Mouse (Mus musculus) kidney, adult 18-20 months (tissue): ENCODE measurements around the gene Esrra.
A peak's percentile ranks its signal among the peaks of the same experiment; 100 is the strongest.

Source experiments
- DNase-seq: peaks from one replicate; pipeline ENCODE4 v3.0.0; 2021

Esrra gene

DNA sequence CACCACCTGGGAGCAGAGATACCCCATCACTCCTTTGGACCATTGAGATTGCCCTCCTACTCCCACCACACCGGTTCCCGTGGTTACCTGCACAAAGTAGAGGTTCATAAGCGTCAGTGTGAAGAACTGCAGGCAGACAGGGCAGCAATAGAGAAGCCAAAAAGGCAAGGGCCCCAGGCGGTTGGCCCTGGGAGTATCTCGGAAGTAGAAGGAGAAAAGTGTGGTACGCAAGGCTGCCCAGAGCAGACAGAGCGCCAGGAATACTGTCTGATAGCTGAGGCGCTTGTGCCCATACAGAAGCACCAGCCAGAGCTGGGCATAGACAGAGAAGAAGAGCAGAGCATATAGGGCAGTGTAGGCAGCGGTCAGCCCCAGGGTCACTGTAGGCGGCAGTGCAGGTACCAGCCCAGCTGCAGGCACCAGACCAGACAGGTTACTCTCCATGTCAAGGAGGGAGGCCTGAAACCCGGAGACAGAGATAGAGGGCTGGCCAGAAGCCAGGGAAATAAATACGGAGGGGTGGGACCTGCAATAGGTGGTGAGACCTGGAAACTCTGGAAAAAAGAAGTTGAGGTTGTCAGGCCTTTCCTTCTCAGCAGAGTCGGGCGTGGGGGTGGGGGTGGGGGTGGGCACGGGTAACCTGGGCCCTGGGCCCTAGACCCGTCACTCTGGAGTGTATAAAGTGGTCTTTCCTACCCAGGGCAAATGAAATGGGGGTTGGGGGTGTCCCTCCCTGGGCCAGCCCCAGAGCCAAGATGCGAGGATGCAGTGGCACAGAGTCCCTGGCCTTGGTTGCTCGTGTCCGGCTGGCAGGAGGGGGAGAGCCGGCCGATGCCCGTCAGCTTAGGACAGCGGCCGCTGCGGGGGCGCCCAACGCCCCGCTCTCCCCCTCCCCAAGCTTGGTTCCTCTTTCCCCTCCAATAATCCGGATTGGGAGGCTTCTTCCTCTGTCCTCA lies 19.1 kb upstream of the Esrra start:
- DNase-seq: no peak

DNA sequence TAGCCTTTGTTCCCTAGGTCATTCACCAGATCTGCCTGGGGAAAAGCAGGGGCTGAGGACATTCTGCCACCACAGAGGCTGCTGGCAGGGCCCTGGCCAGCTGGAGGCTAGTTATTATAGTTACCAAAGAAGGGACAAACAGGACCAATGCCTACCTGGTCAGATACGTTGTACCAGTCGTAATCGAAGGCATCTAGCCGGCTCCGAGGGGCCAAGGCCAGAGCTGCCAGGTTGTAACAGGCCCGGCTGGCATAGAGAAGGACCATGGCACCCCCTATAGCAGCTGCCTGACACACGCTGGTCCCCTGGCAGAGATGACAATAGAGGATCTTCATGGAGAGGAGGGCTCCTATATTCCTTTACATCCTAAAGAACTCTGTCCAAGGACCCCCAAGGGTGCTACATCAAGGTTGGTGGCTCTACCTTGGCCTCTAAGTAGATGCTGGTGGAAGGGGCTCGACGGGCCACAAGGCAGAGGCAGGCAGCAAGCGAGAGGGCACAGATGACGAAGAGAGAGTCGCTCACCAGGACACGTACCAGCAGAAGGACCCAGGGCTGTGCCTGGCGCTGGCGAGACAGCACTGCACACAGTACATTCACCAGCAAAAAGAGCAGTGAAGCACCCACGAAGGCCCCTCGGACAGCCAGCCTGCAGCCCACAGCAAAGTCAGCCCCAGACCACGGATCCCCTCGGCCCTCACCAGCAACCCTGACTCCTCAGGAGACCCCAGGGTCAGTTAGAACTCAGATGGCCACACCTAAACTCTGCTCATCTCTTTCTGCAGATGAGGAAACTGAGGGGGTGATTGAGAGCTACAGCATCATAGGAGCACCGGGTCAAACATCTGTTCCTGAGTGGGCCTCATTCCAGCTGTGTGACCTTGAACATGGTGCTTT lies 17.7 kb upstream of the Esrra start:
- DNase-seq: no peak

DNA sequence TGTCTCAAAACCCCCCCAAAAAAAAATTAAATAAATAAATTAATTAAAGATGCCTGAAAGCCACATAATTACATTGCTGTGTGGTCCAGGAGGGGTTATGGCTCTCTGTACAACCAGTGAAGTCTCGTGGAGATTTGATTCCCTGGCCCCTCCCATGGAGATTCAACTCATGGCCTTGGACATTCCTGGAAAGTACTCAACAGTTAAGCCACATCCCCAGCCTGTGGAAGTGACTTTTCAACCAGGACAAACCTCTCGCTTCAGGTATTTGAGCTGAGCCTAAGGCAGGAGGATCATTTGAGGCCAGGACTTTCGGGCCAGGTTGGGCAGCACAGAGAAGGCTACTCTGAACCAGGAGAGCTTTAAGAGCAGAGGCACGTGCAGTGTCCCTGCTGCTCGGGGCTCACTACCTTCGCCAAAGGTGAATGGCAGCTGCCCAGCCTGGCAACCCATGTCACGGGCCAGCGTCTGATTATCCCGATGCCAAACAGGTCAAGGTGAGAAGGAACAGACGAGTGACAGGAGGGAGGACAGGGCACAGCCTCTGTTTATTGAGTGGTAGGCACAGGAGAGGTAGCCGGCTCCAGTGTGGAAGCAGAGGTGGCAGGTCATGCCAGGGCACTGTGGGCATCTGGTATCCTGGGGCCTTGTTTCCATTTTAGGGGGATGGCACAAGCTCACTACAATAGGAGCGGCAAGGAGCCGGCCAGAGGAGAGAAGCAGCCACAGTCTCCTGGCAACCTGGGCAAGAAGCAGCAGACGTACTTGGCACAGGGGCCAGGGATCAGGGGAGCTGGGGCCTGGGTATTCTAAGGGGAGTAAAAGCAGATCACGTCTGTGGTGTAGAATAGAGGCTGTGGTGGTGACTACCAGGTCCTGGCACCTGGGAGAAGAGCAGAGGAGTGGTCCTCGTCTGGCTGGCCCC lies 16.2 kb upstream of the Esrra start:
- DNase-seq: no peak

GRCm38 (mm10) chr19:6936299-6936698 lies 14.7 kb upstream of the Esrra start:
- no peak for DNase-seq

DNA sequence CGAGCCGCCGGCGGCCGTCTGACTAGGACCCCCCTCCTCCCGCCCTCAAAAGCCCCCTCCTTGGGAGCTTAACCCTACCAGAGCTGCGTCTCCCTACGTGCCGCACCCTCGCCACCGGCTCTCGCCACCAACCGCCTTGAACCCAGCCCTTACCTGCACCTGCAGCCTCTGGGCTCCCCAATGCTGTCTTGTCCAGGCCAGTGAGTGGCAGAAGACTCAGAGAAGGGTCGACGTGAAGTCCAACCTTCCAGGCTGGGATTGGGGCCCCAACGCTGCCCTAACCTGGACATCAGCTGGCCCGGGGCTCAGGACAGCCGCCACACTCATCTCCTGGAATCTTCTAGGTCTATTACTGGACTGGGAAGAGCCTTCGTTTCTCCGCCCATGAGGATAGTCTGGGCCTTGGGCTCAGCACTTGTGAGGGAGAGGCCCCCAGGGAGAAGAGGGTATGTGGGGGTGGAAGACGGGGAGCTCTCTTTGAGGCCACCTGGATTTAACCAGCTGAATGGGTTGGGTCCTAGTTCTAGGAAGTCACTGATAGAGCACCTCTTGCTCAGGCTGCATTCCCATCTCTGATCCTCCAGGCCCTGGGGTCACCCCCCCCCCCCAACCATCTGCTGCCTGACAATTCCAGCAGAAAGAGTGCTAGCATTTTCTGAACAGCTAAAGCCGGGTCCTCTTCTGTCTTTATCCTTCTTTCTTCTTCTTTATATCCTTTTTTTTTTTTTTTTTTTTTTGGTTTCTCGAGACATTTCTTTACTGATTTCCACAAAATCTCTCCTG lies 12.8 kb upstream of the Esrra start, which contains the start of gene Kcnk4:
TSS of gene Kcnk4 (minus strand) at position 321 of the 783 bp plus-strand sequence.
- no peak for DNase-seq

- DNase-seq: peak; percentile 44
These were observed 12.0 kb upstream of the Esrra start for GRCm38 (mm10) chr19:6933436-6934194.

GRCm38 (mm10) chr19:6933102-6933435 lies 11.5 kb upstream of the Esrra start:
- no peak for DNase-seq

- no peak for DNase-seq
These were observed 10.4 kb upstream of the Esrra start for GRCm38 (mm10) chr19:6932018-6932417.

GRCm38 (mm10) chr19:6931002-6931401 lies 9.4 kb upstream of the Esrra start:
- no peak for DNase-seq

DNA sequence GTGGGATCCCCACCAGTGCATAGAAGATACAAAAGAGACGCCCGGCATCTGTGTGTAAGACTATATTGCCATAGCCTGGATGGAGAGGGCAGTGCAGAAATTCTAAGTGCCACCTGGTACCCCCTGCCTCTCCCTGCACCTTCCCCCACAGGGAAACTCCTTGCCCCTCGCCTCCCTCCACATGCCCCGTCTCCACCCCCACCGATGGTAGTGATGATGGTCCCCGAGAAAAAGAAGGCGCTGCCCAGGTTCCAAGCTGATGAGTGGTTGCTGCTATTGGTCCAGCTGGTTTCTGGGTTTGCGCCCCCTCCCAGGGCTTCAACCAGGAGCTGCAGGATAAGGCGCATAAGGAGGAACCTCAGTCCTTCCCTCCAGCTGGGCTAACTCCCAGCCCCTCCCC lies 6.5 kb upstream of the Esrra start:
- no peak for DNase-seq

DNA sequence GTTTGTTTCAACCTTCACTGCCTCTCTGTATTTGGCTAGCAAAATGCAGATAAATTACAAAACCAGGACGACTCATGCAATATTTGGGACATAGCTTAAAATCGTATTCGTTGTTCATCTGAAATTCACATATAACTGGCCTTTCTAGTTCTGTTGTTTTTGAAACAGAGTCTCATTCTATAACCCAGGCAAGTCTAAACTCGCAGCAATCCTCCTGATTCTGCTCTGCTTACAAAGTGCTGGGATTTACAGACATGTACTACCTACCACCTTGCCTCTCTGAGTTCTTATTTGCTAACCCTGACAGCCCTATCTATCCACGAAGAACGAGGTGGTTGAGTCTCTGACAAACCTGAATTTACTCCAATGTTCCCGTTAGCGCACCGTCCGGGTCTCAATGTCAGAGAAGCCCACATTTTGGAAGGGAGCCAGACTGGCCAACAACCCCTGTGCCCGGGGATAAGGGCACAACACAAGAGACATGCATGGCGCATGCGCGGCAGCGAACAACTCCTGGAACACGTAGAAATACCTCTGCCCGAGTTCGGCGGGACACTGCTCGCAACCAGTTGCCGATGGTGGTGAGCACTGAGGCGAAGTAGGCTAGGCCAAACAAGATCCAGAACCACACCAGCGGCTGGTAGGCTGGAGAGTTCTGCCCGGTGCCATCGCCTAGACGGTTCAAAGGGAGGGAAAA lies 5.1 kb upstream of the Esrra start:
- DNase-seq: peak; percentile 63

DNA sequence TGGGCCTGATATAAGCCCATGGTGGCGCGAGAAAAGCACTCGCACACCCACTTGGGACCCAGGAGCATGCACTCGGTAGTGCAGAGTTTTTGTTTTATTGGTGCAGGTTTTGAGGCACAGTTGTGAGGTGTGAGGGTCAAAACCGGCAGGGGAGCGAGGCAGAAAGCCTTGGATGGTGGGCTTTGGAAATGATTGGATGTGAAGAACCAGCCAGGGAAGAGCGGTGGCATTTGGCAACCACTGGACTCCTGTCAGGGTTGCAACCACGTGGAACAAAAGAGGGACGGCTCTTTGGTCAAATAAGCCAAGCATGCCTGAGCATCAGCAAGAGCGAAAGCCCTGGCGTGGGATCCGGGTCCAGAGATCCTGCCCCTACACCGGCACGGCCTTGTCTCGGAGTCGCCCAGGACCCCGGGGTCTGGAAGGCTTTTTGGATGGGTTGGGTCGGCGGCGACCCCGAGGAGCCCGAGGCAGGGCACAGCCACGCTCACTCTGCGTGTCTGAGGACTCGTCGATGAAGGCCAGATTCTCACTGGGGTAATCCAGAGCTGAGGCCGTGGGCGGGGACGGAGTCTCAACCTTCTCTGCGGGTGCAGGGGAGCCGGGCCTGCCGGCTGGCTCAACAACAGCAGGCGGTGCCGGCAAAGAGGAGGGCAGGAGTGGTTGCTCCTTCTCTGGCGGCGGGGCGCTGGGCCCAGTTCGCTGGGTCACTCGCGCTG lies 4.2 kb upstream of the Esrra start:
- no peak for DNase-seq

DNA sequence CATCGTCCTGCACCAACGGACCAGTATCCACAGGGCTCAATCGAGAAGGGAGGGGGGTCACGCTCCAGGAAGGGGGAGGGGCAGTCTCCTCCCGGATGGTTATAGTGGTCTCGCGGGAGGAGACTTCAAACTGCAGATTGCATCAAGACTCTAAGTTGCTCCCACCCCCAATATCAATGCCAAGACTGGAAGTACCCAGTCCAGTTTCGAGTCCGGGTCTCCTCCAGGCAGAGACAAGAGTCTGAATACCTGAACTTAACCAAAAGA lies 3.6 kb upstream of the Esrra start, which contains the start of gene Catsperz:
TSS of gene Catsperz (minus strand) at position 74 of the 267 bp plus-strand sequence.
- no peak for DNase-seq

- DNase-seq: peak; percentile 93
These were observed 3.1 kb upstream of the Esrra start for GRCm38 (mm10) chr19:6924461-6925306.

DNA sequence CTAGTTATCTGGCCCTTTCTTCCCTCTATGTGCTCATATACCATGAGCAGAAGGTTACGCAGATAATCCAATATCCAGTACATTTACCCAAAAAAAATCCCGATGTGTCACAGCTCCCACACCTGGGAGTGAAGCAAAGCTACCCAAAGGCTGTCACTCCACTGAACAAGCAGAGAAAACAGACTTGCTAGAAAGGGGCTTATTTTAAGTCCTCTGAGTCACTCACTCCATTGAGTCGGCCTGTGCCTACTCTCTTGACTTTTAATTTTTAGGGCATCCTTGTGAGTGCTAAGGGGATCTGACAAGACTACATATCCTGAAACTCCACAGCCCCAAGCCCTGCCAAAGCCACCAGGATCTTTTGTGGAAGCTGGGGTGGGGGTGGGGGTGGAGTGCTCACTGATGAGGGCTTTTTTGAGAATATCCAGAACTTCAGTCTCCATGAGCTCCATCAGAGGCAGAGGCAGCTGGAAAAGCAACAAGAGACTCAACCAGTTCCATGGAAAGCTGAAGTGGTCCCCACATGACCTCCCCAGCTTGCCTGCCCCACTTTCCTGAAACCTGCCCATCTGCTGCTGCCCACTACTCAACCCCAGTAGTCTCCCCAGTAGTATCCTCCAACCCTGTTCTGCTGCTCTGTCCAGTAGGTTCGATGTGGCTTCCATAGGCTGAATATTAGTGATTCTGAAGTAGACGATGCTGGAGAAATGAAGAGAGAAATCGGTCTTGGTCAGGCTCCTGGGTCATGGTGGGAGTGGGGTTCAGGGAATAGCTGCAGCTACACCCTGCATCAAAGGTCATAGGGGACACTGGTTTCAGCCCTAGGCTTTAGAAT lies 1.5 kb upstream of the Esrra start:
- DNase-seq: no peak

DNA sequence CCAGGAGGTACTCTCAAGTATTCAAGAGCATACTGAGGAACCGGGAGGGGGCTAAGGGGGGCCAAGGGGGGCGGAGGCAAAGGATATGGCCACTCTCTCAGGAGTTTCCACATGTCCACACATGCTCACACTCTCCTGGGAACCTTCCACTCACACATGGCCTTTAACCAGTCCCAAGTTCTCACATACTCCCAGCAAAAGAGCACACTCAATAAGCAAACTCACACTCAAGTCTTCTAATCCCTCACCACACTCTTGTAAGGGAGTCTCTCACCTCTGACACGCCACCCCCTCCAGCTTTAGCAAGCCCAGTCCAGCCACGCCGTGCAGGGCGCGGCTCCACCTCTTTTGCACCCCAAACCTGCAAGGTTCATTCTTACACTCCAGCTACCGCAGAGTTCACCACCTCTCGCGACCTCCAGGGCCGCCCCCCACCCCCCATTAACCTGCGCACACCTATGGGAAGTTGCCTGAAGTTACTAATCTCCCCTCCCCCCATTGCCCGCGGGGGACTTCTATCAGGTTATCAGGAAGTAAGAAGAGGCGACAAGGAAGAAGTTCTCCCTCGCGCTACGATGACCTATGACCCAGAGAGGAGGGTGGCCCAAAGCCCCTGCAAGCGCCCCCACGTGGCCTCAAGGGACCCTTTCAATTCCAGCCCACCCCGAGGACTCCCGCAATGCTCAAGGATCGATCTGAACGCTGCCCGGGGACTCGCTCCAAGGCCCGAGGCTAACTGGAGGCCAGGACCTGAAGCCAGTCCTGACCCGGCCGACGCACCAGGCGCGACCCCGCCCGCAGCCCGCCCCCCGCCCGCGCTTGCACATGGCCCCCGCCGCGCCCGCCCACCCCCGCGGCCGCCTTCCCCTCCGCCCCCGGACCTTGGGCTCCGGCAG lies 624 bp downstream of the Esrra start:
- no peak for DNase-seq
